Mouse (Mus musculus): ENCODE measurements around the gene Rbm45. TPM values are rescaled to one million over a fixed set of nuclear protein-coding genes. Genes with fewer than 3 reads are reported as not detected.

The Rbm45 gene
- polyA plus RNA-seq, 1 experiment from 2014 or later: 18.2 TPM

- H3K4me2 ChIP-seq (replicated peaks; ENCODE audit: low read depth, low read length): peak within 1 kb of the TSS; percentile 90
- ATAC-seq (ENCODE audit: low FRiP score, low TSS enrichment): peak; percentile 91
These were observed 31.3 kb upstream of the Rbm45 start, which contains the start of gene Pde11a for GRCm38 (mm10) chr2:76338215-76339156. Gene Pde11a (minus strand): TSS chr2:76338774.

GRCm38 (mm10) chr2:76342146-76342545 lies 27.6 kb upstream of the Rbm45 start:
- WGBS: 83% methylated on average over 9 of the region's 9 CpGs
- Histone ChIP-seq H3K4me3 (ENCODE audit: low read length) (no peak overlapping the region), H3K4me2 (replicated peaks; ENCODE audit: low read depth, low read length) (no peak overlapping the region), H3K4me1 (ENCODE audit: control insufficient read depth, insufficient read depth, low read length) (peaks cover 4% of the 10 kb centered on the region; the same call in 1 of the 2 replicates), H3K9me3 (ENCODE audit: control insufficient read depth, low read length) (no peaks in the 10 kb centered on the region), H3K27ac (ENCODE audit: low read depth, low read length) (no peak overlapping the region), H3K27me3 (ENCODE audit: control insufficient read depth, insufficient read depth, low read length) (peaks cover 4% of the 10 kb centered on the region; the same call in 1 of the 2 replicates), H3K36me3 (ENCODE audit: control insufficient read depth, insufficient read depth, low read length) (no peaks in the 10 kb centered on the region), H3K9ac (ENCODE audit: low read depth, low read length) (no peak overlapping the region)
- ATAC-seq (ENCODE audit: low FRiP score, low TSS enrichment): no peak

More at GRCm38 (mm10) chr2:76338215-76339156, 31.3 kb upstream of the Rbm45 start, which contains the start of gene Pde11a:
- Histone ChIP-seq H3K36me3 (ENCODE audit: control insufficient read depth, insufficient read depth, low read length) (no peaks in the 10 kb centered on the region), H3K27me3 (ENCODE audit: control insufficient read depth, insufficient read depth, low read length) (peaks cover 4% of the 10 kb centered on the region; the same call in 1 of the 2 replicates), H3K9ac (ENCODE audit: low read depth, low read length) (peak within 1 kb of the TSS; percentile 42; the same call in 1 of the 2 replicates), H3K27ac (ENCODE audit: low read depth, low read length) (no peak within 1 kb of the TSS), H3K4me1 (ENCODE audit: control insufficient read depth, insufficient read depth, low read length) (peaks cover 4% of the 10 kb centered on the region; the same call in 1 of the 2 replicates), H3K9me3 (ENCODE audit: control insufficient read depth, low read length) (no peaks in the 10 kb centered on the region), H3K4me3 (ENCODE audit: low read length) (peak within 1 kb of the TSS; percentile 43)
- 17% methylated on average over 39 of the region's 41 CpGs for WGBS

- no peaks in the 10 kb centered on the region for H3K27me3 ChIP-seq (ENCODE audit: control insufficient read depth, insufficient read depth, low read length)
- no peaks in the 10 kb centered on the region for H3K36me3 ChIP-seq (ENCODE audit: control insufficient read depth, insufficient read depth, low read length)
- no peak for ATAC-seq (ENCODE audit: low FRiP score, low TSS enrichment)
- no peak overlapping the region for H3K9ac ChIP-seq (ENCODE audit: low read depth, low read length)
- no peaks in the 10 kb centered on the region for H3K9me3 ChIP-seq (ENCODE audit: control insufficient read depth, low read length)
- 81% methylated on average over 6 of the region's 6 CpGs for WGBS
- no peaks in the 10 kb centered on the region for H3K4me1 ChIP-seq (ENCODE audit: control insufficient read depth, insufficient read depth, low read length)
- H3K4me2 ChIP-seq (replicated peaks; ENCODE audit: low read depth, low read length): no peak overlapping the region
- H3K4me3 ChIP-seq (ENCODE audit: low read length): no peak overlapping the region
- H3K27ac ChIP-seq (ENCODE audit: low read depth, low read length): no peak overlapping the region
These were observed 21.9 kb upstream of the Rbm45 start for GRCm38 (mm10) chr2:76347839-76348238.

GRCm38 (mm10) chr2:76360226-76360625 lies 9.6 kb upstream of the Rbm45 start, which contains the start of gene Cyct:
Gene Cyct (minus strand): TSS chr2:76360450.
- H3K4me2 ChIP-seq (replicated peaks; ENCODE audit: low read depth, low read length): no peak within 1 kb of the TSS
- no peaks in the 10 kb centered on the region for H3K9me3 ChIP-seq (ENCODE audit: control insufficient read depth, low read length)
- no peak within 1 kb of the TSS for H3K27ac ChIP-seq (ENCODE audit: low read depth, low read length)
- WGBS: 92% methylated on average over 11 of the region's 11 CpGs
- H3K4me3 ChIP-seq (ENCODE audit: low read length): no peak within 1 kb of the TSS
- H3K4me1 ChIP-seq (ENCODE audit: control insufficient read depth, insufficient read depth, low read length): no peaks in the 10 kb centered on the region
- H3K27me3 ChIP-seq (ENCODE audit: control insufficient read depth, insufficient read depth, low read length): no peaks in the 10 kb centered on the region
- H3K36me3 ChIP-seq (ENCODE audit: control insufficient read depth, insufficient read depth, low read length): no peaks in the 10 kb centered on the region
- no peak for ATAC-seq (ENCODE audit: low FRiP score, low TSS enrichment)
- H3K9ac ChIP-seq (ENCODE audit: low read depth, low read length): no peak within 1 kb of the TSS

GRCm38 (mm10) chr2:76362111-76362510 lies 7.7 kb upstream of the Rbm45 start:
- Histone ChIP-seq H3K9me3 (ENCODE audit: control insufficient read depth, low read length) (no peaks in the 10 kb centered on the region), H3K4me3 (ENCODE audit: low read length) (no peak overlapping the region), H3K4me1 (ENCODE audit: control insufficient read depth, insufficient read depth, low read length) (no peaks in the 10 kb centered on the region), H3K27ac (ENCODE audit: low read depth, low read length) (no peak overlapping the region), H3K27me3 (ENCODE audit: control insufficient read depth, insufficient read depth, low read length) (no peaks in the 10 kb centered on the region), H3K4me2 (replicated peaks; ENCODE audit: low read depth, low read length) (no peak overlapping the region), H3K36me3 (ENCODE audit: control insufficient read depth, insufficient read depth, low read length) (no peaks in the 10 kb centered on the region), H3K9ac (ENCODE audit: low read depth, low read length) (no peak overlapping the region)
- WGBS: 40% methylated on average over 2 of the region's 2 CpGs
- ATAC-seq (ENCODE audit: low FRiP score, low TSS enrichment): no peak

GRCm38 (mm10) chr2:76365811-76366210 lies 4.0 kb upstream of the Rbm45 start:
- Histone ChIP-seq H3K36me3 (ENCODE audit: control insufficient read depth, insufficient read depth, low read length) (no peaks in the 10 kb centered on the region), H3K4me1 (ENCODE audit: control insufficient read depth, insufficient read depth, low read length) (peaks cover 3% of the 10 kb centered on the region; the same call in 1 of the 2 replicates), H3K4me2 (replicated peaks; ENCODE audit: low read depth, low read length) (no peak overlapping the region), H3K4me3 (ENCODE audit: low read length) (no peak overlapping the region), H3K27me3 (ENCODE audit: control insufficient read depth, insufficient read depth, low read length) (no peaks in the 10 kb centered on the region), H3K9me3 (ENCODE audit: control insufficient read depth, low read length) (no peaks in the 10 kb centered on the region), H3K27ac (ENCODE audit: low read depth, low read length) (no peak overlapping the region), H3K9ac (ENCODE audit: low read depth, low read length) (no peak overlapping the region)
- ATAC-seq (ENCODE audit: low FRiP score, low TSS enrichment): no peak
- WGBS: 80% methylated on average over 4 of the region's 4 CpGs

- Histone ChIP-seq H3K4me3 (ENCODE audit: low read length) (no peak overlapping the region), H3K27ac (ENCODE audit: low read depth, low read length) (no peak overlapping the region), H3K4me2 (replicated peaks; ENCODE audit: low read depth, low read length) (no peak overlapping the region), H3K9me3 (ENCODE audit: control insufficient read depth, low read length) (no peaks in the 10 kb centered on the region), H3K36me3 (ENCODE audit: control insufficient read depth, insufficient read depth, low read length) (peaks cover 6% of the 10 kb centered on the region; the same call in 1 of the 2 replicates), H3K9ac (ENCODE audit: low read depth, low read length) (no peak overlapping the region), H3K27me3 (ENCODE audit: control insufficient read depth, insufficient read depth, low read length) (no peaks in the 10 kb centered on the region), H3K4me1 (ENCODE audit: control insufficient read depth, insufficient read depth, low read length) (peaks cover 7% of the 10 kb centered on the region; the same call in 1 of the 2 replicates)
- 19% methylated on average over 9 of the region's 9 CpGs for WGBS
- no peak for ATAC-seq (ENCODE audit: low FRiP score, low TSS enrichment)
These were observed 2.4 kb upstream of the Rbm45 start for GRCm38 (mm10) chr2:76367188-76367922.

GRCm38 (mm10) chr2:76368861-76369660 lies 723 bp upstream of the Rbm45 start:
- peaks cover 7% of the 10 kb centered on the region; the same call in 1 of the 2 replicates for H3K4me1 ChIP-seq (ENCODE audit: control insufficient read depth, insufficient read depth, low read length)
- no peak overlapping the region for H3K9ac ChIP-seq (ENCODE audit: low read depth, low read length)
- H3K4me2 ChIP-seq (replicated peaks; ENCODE audit: low read depth, low read length): no peak overlapping the region
- H3K36me3 ChIP-seq (ENCODE audit: control insufficient read depth, insufficient read depth, low read length): peaks cover 21% of the 10 kb centered on the region
- 74% methylated on average over 12 of the region's 13 CpGs for WGBS
- ATAC-seq (ENCODE audit: low FRiP score, low TSS enrichment): peak; percentile 26; the same call in 1 of the 2 replicates
- H3K9me3 ChIP-seq (ENCODE audit: control insufficient read depth, low read length): no peaks in the 10 kb centered on the region
- peak overlapping the region; percentile 94; the same call in 1 of the 2 replicates for H3K4me3 ChIP-seq (ENCODE audit: low read length)
- no peaks in the 10 kb centered on the region for H3K27me3 ChIP-seq (ENCODE audit: control insufficient read depth, insufficient read depth, low read length)
- H3K27ac ChIP-seq (ENCODE audit: low read depth, low read length): no peak overlapping the region
